Mouse (Mus musculus) kidney, postnatal 0 days (tissue): ENCODE results near the gene Uhrf1bp1. TPM values are rescaled to one million over a fixed set of nuclear protein-coding genes. Genes with fewer than 3 reads are reported as not detected.
A peak's percentile ranks its signal among the peaks of the same experiment; 100 is the strongest.

Source experiments
- ATAC-seq: fragments of 200-750 bp; cut with Nextera tagmentation; replicated peaks from 2 replicates; pipeline ENCODE4 v1.8.0; 2017; ENCODE audit warnings: low read depth, moderate number of reproducible peaks, moderate TSS enrichment, moderate library complexity; ENCODE audit not compliant: low FRiP score
- DNase-seq: peaks from one replicate; pipeline ENCODE4 v3.0.0-alpha.2; 2016; ENCODE audit warnings: low spot score
- H3K27ac ChIP-seq: fragments of 300-500 bp; sonication (generic); 2 replicates; pipeline ENCODE4 v1.5.1; 2014; ENCODE audit warnings: mild to moderate bottlenecking
- H3K27me3 ChIP-seq: fragments of 300-500 bp; sonication (generic); 2 replicates; pipeline ENCODE4 v1.6.1; 2014; ENCODE audit warnings: low read length, mixed read lengths; ENCODE audit not compliant: insufficient read depth
- H3K36me3 ChIP-seq: fragments of 300-500 bp; sonication (generic); 2 replicates; pipeline ENCODE4 v1.6.1; 2014; ENCODE audit warnings: low read length, mixed read lengths; ENCODE audit not compliant: insufficient read depth
- H3K4me1 ChIP-seq: fragments of 300-500 bp; sonication (generic); replicated peaks from 2 replicates; pipeline ENCODE4 v1.6.1; 2014; ENCODE audit warnings: antibody characterized with exemption, low read length, mixed read lengths; ENCODE audit not compliant: insufficient read depth
- H3K4me2 ChIP-seq: fragments of 300-500 bp; sonication (generic); 2 replicates; pipeline ENCODE4 v1.6.1; 2014; ENCODE audit warnings: mild to moderate bottlenecking, low read length, moderate library complexity, mixed read lengths
- H3K4me3 ChIP-seq: fragments of 300-500 bp; sonication (generic); replicated peaks from 2 replicates; pipeline ENCODE4 v1.5.1; 2014; ENCODE audit warnings: low read depth, low read length
- H3K9ac ChIP-seq: fragments of 300-500 bp; sonication (generic); 2 replicates; pipeline ENCODE4 v1.6.1; 2014; ENCODE audit warnings: low read depth, low read length
- H3K9me3 ChIP-seq: fragments of 300-500 bp; sonication (generic); replicated peaks from 2 replicates; pipeline ENCODE4 v1.6.1; 2016; ENCODE audit warnings: low read length, inconsistent platforms, mixed read lengths
- CTCF ChIP-seq: IDR thresholded peaks from 2 replicates; pipeline ENCODE4 v1.5.1; 2016; ENCODE audit warnings: antibody characterized with exemption, low read depth, mild to moderate bottlenecking, moderate library complexity
- WGBS: fragments of 180-500 bp; shearing (Covaris S2); extraction: QIAGEN DNeasy Blood & Tissue Kit; methylation state at CpG from one replicate; pipeline ENCODE4 v1.1.7; 2014; 5-methylcytosine and 5-hydroxymethylcytosine counted together
- polyA plus RNA-seq: library from polyadenylated mRNA; unstranded; fragments of >200 nt; fragmentation: Nextera tagmentation; extraction: Ambion mirVana; gene quantifications from 2 replicates; pipeline ENCODE4 v1.2.1, GENCODE M21; 2015

Uhrf1bp1 gene
- 3.4 and 3.6 TPM in 2 replicates for polyA plus RNA-seq

DNA sequence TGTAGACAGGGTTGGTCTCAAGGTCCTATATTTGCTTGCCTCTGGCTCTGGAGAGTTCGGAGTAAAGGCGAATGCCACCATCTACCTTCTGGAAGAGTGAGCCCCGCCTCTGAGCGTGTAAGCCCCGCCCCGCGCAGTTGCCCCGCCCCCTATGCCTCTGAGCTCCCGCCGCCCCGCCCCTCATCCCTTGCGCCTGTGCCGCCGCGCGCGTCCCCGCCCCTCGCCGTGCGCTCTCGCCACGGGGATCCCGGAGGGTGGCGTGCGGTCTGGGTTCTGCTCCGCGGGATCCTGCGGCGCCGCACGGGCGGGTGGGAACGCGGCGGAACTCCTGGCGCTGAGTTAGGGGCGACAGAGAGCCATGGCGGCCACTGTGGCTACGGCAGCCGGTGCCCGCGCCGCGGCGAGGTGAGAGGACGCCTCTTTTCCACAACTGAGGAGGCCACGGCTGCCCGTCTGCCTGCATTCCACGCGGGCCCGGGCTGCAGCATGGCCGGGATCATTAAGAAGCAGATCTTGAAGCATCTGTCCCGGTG, at the start of gene Uhrf1bp1:
TSS of gene Uhrf1bp1 (plus strand) at position 177 of the 533 bp plus-strand sequence.
- H3K4me1 ChIP-seq: peaks cover 18% of the 10 kb centered on the region
- H3K36me3 ChIP-seq: peaks cover 16% of the 10 kb centered on the region; the same call in 1 of the 2 replicates
- peak; percentile 76 for ATAC-seq
- H3K4me3 ChIP-seq: peak within 1 kb of the TSS; percentile 93
- TF ChIP-seq CTCF: no peak
- H3K9ac ChIP-seq: peak within 1 kb of the TSS; percentile 92
- DNase-seq: peak; percentile 84
- H3K27ac ChIP-seq: peak within 1 kb of the TSS; percentile 89
- H3K27me3 ChIP-seq: no peaks in the 10 kb centered on the region
- H3K4me2 ChIP-seq: peak within 1 kb of the TSS; percentile 89
- 1% methylated on average over 40 of the region's 54 CpGs for WGBS
- no peaks in the 10 kb centered on the region for H3K9me3 ChIP-seq

DNA sequence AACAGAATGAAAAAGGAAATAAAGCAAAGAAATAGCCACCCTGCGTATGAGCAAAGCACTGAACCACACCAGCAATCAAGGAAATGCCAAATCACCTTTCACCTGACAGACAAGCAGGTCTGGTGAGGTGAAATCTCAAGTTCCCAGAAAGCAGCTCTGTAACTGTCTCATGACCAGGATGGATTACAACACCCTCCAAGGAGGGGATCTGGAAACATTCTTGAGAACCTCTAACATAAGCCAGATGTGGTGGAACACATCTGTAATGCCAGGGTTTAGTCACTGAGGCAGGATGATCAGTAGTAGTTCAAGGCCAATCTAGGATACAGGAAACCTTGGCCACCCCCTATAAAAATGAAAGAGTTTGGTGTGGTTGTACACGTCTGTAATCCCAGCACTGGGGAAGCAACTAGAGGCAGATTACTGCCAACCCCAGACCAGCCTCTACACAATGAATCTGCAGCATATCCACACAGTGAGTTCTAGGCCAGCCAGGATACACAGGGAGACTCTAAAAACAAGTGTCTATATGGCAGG, 48.6 kb upstream of the Uhrf1bp1 start:
- H3K4me3 ChIP-seq: no peak overlapping the region
- H3K27ac ChIP-seq: no peak overlapping the region
- WGBS: 57% methylated on average over 2 of the region's 2 CpGs
- H3K9me3 ChIP-seq: no peaks in the 10 kb centered on the region
- ATAC-seq (no peak), DNase-seq (no peak)
- TF ChIP-seq CTCF: no peak
- H3K4me1 ChIP-seq: no peaks in the 10 kb centered on the region
- H3K9ac ChIP-seq: no peak overlapping the region
- H3K36me3 ChIP-seq: no peaks in the 10 kb centered on the region
- no peaks in the 10 kb centered on the region for H3K27me3 ChIP-seq
- no peak overlapping the region for H3K4me2 ChIP-seq

DNA sequence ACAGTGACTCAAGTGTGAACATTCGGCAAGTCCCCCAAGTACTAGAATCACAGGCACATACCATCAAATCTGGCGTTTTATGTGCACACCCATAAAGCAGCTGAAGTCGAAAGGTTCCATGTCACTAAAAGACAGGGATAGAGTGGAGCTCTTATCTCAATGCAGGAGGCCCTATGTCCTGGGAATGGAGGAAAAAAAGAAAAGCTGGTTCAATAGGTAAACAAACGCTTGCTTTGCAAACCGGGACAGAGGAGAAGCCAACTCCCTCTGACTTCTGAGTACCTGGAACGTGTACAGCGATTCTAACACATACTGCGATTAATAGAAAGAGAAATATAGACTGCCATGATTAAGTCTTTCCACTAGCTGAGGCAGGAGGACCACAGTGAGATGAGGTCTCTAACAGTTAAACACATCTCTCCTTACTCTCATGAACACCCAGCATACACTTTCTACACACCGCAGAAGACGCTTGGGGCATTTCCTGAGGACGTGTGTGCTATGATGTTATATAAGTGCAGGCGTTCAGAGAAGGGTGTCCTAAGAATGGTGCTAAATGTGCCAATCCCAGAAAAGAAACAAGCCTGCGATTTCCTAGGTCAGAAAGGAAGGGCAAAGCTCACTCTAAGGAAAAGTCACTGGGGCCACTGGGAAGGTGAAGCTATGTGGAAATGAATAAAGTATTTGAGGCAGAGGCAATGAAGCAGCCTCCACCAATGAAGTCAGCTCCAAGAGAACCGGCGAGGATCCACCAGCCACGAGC, 45.5 kb upstream of the Uhrf1bp1 start:
- Histone ChIP-seq H3K27ac (no peak overlapping the region), H3K27me3 (no peaks in the 10 kb centered on the region), H3K4me3 (no peak overlapping the region), H3K9me3 (no peaks in the 10 kb centered on the region), H3K36me3 (no peaks in the 10 kb centered on the region), H3K4me1 (no peaks in the 10 kb centered on the region), H3K9ac (0 out of 2 replicates have a peak overlapping the region, but pooled peaks have one; percentile 9), H3K4me2 (no peak overlapping the region)
- ATAC-seq (no peak), DNase-seq (no peak)
- WGBS: 75% methylated on average over 16 of the region's 16 CpGs
- no peak for TF ChIP-seq CTCF

DNA sequence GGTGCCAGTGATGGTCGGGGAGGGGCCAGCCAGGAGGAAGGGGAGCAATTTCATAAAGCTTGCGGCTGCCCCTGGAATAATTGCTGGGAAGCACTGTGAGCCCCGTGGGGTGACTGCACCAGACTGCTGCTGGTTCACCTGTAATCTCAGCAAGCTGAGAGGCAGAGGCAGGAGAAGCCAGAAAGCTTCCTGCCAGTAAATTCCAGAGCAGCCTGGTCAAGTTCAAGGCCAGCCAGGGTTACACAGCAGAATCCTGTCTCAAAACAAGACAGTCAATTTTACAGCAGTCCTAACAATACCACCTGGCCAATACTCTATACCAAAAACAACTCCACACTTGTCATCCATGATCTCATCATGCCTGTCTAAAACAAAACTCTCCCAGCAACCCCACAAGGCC, 44.3 kb upstream of the Uhrf1bp1 start:
- DNase-seq (no peak), ATAC-seq (no peak)
- Histone ChIP-seq H3K27ac (no peak overlapping the region), H3K4me1 (no peaks in the 10 kb centered on the region), H3K9ac (no peak overlapping the region), H3K27me3 (no peaks in the 10 kb centered on the region), H3K9me3 (no peaks in the 10 kb centered on the region), H3K36me3 (no peaks in the 10 kb centered on the region), H3K4me2 (no peak overlapping the region), H3K4me3 (no peak overlapping the region)
- no peak for TF ChIP-seq CTCF
- WGBS: 67% methylated on average over 3 of the region's 3 CpGs

DNA sequence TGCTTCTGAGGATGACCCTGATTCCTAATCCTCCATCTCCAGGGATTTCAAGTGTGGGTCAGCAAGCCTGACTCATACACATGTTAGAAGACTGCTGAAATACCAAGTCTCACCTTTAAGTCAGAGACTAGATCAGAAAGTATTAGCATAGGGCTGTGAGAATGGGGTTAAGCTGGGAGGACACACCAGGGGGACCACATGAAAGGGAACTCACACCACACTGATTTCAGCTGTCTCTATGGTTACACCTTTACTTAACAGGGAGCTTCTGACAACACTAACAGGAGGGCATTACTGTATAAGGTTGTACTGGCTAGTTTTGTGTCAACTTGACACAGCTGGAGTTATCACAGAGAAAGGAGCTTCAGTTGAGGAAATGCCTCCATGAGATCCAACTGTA, 41.6 kb upstream of the Uhrf1bp1 start:
- peaks cover 16% of the 10 kb centered on the region for H3K4me1 ChIP-seq
- no peak overlapping the region for H3K27ac ChIP-seq
- H3K9me3 ChIP-seq: no peaks in the 10 kb centered on the region
- H3K9ac ChIP-seq: no peak overlapping the region
- DNase-seq (no peak), ATAC-seq (no peak)
- H3K36me3 ChIP-seq: no peaks in the 10 kb centered on the region
- TF ChIP-seq CTCF: no peak
- no peak overlapping the region for H3K4me2 ChIP-seq
- no peaks in the 10 kb centered on the region for H3K27me3 ChIP-seq
- no peak overlapping the region for H3K4me3 ChIP-seq

DNA sequence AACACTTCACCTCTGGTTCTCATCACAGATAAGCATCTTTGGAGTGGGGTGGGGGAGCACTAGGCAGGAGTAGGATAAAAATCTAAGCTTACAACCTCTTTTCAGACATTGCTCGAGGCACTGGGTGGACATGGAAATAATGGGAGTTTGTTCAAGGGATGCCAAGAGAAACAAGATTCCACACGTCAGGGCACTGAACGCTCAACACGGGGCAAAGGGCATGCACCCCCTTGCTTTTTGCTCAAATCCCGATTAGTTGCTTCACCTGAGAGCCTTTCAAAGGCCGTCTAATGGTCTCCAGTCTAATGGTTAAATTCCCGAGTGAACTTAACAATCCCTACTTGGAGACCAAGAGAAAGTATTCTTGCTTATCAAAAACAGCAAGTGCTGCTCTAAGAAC, 37.2 kb upstream of the Uhrf1bp1 start:
- Histone ChIP-seq H3K27ac (peak overlapping the region; percentile 92), H3K4me2 (peak overlapping the region; percentile 95), H3K9ac (peak overlapping the region; percentile 93), H3K9me3 (no peaks in the 10 kb centered on the region), H3K36me3 (no peaks in the 10 kb centered on the region), H3K27me3 (no peaks in the 10 kb centered on the region), H3K4me1 (peaks cover 20% of the 10 kb centered on the region), H3K4me3 (peak overlapping the region; percentile 97)
- ATAC-seq (no peak), DNase-seq (no peak)
- no peak for TF ChIP-seq CTCF
- 3% methylated on average over 7 of the region's 7 CpGs for WGBS
